Mouse (Mus musculus) ovary, postnatal 36 days (tissue): Measurements from ENCODE around the gene Tmem141.

ENCODE experiments used
- DNase-seq: peaks from one replicate; pipeline ENCODE4 v3.0.0; 2022; ENCODE audit warnings: low spot score, mixed read lengths

Tmem141 gene

GRCm38 (mm10) chr2:25607761-25608622 is 13.8 kb downstream of the Tmem141 start, which contains the start of gene Rabl6:
TSS of gene Rabl6 (minus strand) at chr2:25608521.
- peak; percentile 89 for DNase-seq

GRCm38 (mm10) chr2:25602526-25602925 is 19.3 kb downstream of the Tmem141 start:
- DNase-seq, result no peak

DNA sequence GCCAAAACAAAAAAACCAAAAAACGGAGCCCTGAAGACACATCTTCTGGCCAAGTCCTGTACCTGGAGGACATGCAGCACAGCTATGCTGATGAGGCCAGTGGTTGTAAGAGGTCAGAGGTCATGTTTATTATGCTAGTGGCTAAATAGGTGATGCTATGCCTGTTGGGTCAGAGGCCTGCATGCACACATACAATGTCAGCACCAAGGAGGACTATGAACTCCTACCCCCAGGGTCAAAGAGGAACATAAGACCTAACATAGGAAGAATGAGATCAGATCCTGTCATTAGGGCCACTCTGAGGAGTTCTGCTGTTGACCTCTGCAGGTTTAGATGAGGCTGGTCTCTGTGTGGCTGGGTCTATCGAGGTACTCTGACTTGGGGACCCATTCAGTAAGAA is 21.8 kb downstream of the Tmem141 start:
- no peak for DNase-seq

GRCm38 (mm10) chr2:25598749-25599148 is 23.1 kb downstream of the Tmem141 start:
- no peak for DNase-seq

DNA sequence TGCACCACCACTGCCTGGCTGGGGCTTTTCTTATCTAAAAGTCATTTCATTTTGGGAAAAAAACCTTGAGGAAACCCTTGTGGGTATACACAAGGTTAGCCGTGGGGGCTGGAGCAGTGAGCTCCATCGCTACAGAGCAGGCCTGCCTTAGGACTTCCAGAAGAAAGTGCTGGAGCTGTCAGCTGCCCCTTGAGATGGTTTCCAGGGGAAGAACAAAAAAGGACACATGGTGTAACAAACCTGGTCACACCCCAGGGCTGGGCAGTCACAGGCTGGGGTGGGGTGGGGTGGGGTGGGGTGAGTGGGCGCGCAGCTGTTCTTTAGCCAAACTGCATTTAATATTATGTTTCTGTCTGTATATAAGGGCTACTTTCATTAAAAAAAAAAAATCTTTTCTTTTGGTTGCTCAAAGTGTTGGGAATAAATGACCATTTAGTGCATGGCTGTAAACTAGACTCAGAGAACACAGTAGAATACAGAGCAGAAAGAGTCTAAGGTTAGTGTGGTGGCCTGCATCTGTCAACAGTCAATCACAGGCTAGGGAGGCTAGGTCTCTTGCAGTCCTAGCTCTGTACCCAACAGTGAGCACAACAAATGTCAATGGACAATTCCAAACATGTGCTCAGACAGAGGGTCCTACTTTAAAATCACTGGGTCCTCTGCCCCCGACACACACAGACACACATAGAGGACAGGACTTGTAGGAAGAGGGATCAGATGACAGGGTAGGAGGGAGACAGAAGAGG is 24.9 kb downstream of the Tmem141 start:
- no peak for DNase-seq

DNA sequence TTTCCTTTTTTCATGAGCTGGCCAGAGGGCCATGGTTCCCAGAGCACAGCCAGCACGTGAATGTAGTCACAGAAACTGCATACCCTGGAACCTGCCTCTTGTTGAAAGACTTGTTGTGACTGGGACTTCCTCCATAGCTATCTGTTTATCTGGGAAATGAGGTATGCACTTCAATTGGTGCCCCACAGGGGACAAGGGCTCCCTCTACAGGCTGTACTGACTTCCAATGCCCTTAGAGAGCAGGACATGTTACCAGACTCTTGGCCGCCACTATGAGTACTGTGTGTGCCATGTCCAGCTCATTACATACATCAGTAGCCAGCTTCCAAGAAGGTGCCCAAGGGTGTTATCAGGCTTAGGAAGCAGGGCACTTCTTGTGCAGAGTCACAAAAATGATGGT is 29.9 kb downstream of the Tmem141 start:
- DNase-seq, result no peak

DNA sequence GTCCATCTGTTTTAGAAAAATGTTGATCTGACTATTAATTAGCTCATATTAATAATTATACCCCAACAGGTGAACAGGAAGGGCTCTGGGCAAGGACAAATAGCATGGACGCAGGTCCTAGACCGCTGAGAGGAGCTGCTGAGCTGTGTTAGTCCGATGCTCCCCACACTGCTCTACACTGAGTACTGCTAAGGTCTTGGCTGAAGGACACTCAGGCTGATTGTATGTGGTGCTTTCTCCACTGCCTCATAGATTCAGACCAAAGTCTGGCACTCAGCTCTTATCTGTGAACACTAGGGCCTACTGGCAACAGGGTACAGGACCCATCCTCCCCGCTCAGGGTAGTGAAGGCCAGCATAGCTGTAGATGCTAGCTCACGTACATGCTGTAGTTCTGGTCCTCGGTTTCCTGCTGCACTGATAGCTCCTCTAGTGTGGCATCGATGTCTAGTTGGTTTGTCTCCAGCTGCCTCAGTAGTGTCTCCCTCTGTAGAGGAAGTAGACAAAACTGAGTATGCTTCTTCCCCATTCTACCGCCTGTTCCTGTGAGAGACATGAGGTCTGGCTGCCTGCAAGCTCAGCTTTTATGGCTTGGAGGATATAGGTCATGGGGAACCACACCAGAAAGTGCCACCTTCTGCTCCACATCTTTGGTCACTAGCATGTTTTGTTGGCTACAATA is 33.4 kb downstream of the Tmem141 start:
- DNase-seq, result no peak

DNA sequence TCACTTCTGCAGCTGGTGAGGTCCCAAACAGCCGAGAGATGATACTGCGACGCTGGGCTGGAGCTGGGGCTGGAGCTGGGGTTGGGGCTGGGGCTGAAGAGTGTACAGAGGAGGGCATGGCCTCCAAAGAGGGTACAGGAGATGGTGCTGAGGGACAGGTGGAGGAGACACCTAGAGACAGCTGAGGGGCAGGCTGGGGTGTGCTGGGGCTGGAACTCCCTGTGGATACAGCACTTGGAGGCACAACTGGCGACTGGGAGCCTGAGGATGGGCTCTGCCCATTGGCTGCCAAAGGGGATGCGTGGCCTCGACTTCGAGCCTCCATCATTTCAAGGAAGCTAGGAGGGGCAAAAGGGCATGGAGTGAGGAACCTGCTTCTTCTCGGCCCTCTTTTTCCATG is 34.5 kb downstream of the Tmem141 start:
- DNase-seq, result no peak

GRCm38 (mm10) chr2:25585601-25586000 is 36.2 kb downstream of the Tmem141 start:
- DNase-seq, result no peak

GRCm38 (mm10) chr2:25584856-25585255 is 36.9 kb downstream of the Tmem141 start:
- DNase-seq, result no peak

GRCm38 (mm10) chr2:25584152-25584551 is 37.7 kb downstream of the Tmem141 start:
- DNase-seq, result no peak

GRCm38 (mm10) chr2:25583571-25583970 is 38.2 kb downstream of the Tmem141 start:
- no peak for DNase-seq

DNA sequence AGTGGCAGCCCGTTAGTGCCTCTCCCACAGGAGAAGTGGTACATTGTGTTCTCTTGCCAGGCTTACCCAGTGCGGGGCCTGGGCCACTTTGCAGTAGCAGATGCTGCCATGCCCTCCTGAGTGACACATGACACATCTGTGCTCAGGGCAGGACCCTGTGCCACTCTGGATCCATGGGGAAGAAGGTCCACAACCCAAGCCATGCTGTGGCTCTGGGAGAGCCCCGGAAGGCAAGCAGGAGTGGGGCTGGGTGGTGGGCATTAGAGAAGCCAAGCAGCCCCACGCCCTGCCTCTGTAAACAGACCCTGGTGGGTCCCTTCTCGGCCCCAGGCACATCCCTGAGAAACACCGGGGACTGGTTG is 38.7 kb downstream of the Tmem141 start:
- DNase-seq, result no peak

DNA sequence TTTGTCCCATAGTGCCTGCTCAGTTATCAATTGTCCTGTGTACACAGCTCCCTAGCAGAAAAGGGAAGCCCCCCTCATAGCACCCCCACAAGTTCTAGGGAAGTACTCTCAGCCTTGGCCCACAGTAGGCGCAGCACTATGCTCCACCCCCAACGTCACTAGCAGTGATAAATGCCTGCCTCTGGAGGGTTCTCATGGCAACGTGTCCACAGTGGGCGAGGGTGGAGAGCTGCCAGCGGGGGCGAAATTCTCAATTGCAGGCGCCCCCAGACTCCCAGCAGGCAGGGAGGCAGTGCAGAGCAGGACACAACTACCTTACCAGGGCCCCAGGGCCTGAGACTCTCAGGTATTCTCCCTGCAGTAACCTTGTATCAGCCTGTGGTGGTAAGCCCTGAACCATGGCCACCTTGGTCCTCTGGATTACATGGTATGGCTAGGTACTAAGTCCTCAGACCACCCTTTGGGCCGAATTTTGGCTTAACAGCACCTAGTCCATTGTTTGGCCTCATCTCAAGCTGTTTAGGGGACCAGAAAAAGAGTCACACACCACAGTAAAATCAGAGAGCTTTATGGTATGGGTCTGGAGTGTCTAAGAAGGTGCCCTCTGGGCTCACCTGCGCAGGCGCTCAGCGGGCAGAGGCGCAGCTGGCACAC is 39.2 kb downstream of the Tmem141 start:
- DNase-seq, result peak; percentile 38

DNA sequence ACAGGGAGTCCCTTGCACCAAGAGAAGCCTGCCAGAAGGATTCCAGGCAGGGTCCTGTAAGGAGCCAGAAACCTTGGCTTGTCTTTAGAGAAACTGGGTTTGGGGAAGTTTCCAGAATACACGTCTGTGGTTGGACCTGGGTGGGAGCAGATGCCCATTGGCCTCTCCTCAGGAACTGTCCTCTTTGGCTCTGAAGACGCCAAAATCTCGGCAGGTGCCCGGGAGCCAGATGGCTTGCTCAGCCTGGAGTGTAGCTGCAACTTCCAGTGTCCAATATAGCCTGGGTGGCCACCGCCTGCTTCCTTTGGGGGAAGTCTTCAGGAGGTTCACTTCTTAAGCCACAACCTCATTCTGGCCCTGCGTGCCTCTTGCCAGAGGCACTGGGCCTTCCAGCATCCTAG is 39.9 kb downstream of the Tmem141 start:
- no peak for DNase-seq

GRCm38 (mm10) chr2:25581294-25581864 is 40.4 kb downstream of the Tmem141 start, which contains the start of gene Ajm1:
TSS of gene Ajm1 (minus strand) at chr2:25581757.
- peak; percentile 56 for DNase-seq

- DNase-seq, result no peak
Measured at GRCm38 (mm10) chr2:25580621-25581101, 41.1 kb downstream of the Tmem141 start.

DNA sequence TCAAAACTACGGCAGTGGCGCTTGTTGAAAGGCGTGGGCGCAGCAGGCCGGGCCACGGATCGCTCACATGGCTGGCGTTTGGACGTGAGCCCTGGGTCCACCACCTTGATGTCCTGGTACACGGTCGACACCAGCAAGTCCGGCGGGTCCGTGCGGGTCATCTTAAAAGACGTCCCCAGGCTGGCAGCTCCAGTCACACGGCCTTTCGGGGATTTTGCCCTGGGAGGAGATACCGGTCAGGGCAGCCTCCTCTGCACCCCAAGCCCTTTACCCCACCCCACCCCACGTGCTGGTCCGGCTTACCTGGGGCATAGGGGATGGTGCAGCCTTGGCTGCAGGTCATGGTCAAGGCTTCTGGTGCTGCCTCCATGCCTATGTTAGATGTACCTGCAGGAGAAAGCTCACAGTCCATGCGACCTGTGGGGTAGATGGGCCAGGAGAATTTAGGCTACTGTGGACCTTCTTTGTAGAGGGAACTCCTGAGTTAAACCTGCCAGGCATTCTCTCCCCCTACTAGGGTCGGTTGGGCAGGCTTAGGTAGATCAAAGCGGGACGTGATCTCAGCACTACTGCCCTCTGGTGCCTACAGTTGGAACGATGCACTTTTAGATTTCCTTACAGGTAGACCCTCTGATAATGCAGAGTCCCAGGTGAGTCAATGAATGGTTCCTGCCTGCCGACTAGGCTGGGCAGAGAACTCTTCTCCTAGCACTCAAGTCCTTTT is 41.9 kb downstream of the Tmem141 start:
- no peak for DNase-seq

DNA sequence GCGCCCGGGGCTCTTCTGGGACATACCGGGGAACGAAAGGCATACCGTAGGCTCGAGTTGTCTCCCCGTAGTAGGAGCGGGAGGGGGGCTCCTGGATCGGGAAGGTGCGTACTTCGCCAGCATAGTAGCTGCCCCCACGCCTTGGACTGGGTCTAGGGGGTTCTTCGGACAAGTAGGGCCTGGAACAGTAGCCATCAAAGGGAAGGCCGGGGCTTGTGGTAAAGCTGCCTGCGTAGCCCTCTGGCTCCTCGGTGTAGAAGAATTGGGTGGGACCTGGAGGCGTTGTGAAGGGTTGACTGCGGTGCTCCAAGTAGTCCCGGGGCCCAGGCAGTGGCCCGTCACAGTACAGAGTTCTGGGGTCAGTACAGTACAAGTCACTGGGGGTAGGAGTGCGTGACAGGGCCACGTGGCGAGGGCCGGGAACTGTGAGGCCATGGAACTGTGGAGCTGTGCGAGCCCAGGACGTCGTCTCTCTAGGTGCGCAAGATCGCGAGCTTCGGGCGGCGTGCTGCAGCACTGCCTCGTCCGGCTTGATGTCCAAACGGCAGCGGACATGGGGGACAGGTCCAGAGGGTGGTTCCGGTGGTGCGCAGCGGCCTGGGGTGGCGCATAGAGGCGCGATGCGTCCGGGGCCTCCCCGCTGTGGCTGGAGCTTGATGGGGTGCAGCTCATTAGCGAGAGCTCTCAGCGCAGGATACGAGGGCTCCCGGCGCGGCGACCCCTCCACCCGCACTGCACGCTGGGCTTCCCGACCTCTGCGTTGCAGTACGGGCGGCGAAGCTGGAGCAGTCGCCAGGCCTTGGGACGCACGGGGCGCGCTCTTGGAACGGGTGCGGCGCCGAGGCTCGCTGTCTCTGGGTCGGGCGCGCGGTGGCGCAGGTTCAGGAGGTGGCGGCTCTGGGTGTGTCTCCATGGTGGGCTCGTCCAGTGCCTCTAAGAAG is 42.7 kb downstream of the Tmem141 start:
- no peak for DNase-seq
